Mouse (Mus musculus): Measurements from ENCODE around the gene Tshz2. TPM values are rescaled to one million over a fixed set of nuclear protein-coding genes. Genes with fewer than 3 reads are reported as not detected.

The Tshz2 gene
- polyA plus RNA-seq, 1 experiment from 2014 or later = 3.2 TPM

- no peaks in the 10 kb centered on the region for H3K4me1 ChIP-seq (ENCODE audit: control insufficient read depth, insufficient read depth, low read length)
- 79% methylated on average over 10 of the region's 10 CpGs for WGBS
- H3K4me2 ChIP-seq (ENCODE audit: low read depth, low read length) = no peak overlapping the region
- no peak overlapping the region for H3K27ac ChIP-seq (ENCODE audit: low read length)
- no peak overlapping the region for H3K4me3 ChIP-seq (ENCODE audit: low read length)
- ATAC-seq (replicated peaks; ENCODE audit: extremely low read depth, insufficient read depth, low FRiP score) = no peak
- H3K9ac ChIP-seq (ENCODE audit: low read length) = no peak overlapping the region
- no peaks in the 10 kb centered on the region for H3K27me3 ChIP-seq (ENCODE audit: control insufficient read depth, insufficient read depth, low read length)
- peaks cover 2% of the 10 kb centered on the region; the same call in 1 of the 2 replicates for H3K9me3 ChIP-seq (replicated peaks; ENCODE audit: control insufficient read depth, low read length)
- no peaks in the 10 kb centered on the region for H3K36me3 ChIP-seq (ENCODE audit: control insufficient read depth, insufficient read depth)
Measured at GRCm38 (mm10) chr2:169982925-169983324, 350.1 kb downstream of the Tshz2 start.

DNA sequence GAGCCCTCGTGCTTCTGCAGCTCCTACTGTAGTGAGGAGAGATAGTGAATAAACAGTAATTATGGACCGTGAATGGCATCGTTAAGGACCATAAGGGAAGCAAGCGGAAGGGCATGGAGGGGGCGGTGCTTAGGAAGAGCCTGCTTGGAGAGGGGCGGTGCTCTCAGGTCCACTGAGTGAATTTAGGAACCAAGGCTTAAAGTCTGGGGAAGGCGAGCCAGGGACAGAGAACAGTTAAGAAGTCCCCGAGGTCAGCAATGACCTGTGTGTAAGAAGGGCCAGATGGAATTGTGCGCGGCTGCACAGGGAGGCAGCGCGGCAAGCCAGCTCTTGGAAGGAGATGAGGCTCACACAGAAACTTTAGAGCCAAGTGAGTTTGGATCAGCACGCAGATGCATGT lies 354.4 kb downstream of the Tshz2 start:
- Histone ChIP-seq H3K4me2 (ENCODE audit: low read depth, low read length) (peak overlapping the region; percentile 5; the same call in 1 of the 2 replicates), H3K36me3 (ENCODE audit: control insufficient read depth, insufficient read depth) (no peaks in the 10 kb centered on the region), H3K4me3 (ENCODE audit: low read length) (no peak overlapping the region), H3K27me3 (ENCODE audit: control insufficient read depth, insufficient read depth, low read length) (no peaks in the 10 kb centered on the region), H3K4me1 (ENCODE audit: control insufficient read depth, insufficient read depth, low read length) (no peaks in the 10 kb centered on the region), H3K9ac (ENCODE audit: low read length) (no peak overlapping the region), H3K9me3 (replicated peaks; ENCODE audit: control insufficient read depth, low read length) (no peaks in the 10 kb centered on the region; the same call in 1 of the 2 replicates), H3K27ac (ENCODE audit: low read length) (no peak overlapping the region)
- WGBS = 58% methylated on average over 13 of the region's 13 CpGs
- ATAC-seq (replicated peaks; ENCODE audit: extremely low read depth, insufficient read depth, low FRiP score) = no peak

GRCm38 (mm10) chr2:169989186-169989585 lies 356.4 kb downstream of the Tshz2 start:
- ATAC-seq (replicated peaks; ENCODE audit: extremely low read depth, insufficient read depth, low FRiP score) = no peak
- no peak overlapping the region for H3K9ac ChIP-seq (ENCODE audit: low read length)
- WGBS = 86% methylated on average over 1 of the region's 1 CpGs

DNA sequence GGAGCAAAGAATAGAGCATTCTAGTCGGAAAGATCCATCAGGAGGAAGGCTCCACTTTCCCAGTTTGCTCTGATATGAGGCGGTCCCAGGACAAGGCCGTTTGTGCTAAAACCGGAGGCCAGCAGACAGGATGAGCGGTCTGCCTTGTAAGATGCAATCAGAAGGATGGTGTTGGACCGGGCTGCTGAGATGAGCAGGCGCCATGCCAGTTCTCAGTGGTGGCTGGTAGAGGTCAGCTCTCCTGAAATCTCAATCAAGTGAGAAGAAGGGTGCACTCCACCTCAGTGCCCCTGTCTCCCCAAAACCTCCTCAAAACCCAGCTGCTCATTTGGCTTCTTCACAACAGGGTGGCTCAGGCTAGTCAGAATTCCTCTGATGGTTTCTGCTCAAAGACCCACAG lies 358.2 kb downstream of the Tshz2 start:
- H3K9me3 ChIP-seq (replicated peaks; ENCODE audit: control insufficient read depth, low read length) = no peaks in the 10 kb centered on the region
- no peaks in the 10 kb centered on the region for H3K36me3 ChIP-seq (ENCODE audit: control insufficient read depth, insufficient read depth)
- no peak overlapping the region for H3K9ac ChIP-seq (ENCODE audit: low read length)
- no peaks in the 10 kb centered on the region for H3K27me3 ChIP-seq (ENCODE audit: control insufficient read depth, insufficient read depth, low read length)
- H3K4me1 ChIP-seq (ENCODE audit: control insufficient read depth, insufficient read depth, low read length) = peaks cover 4% of the 10 kb centered on the region; the same call in 1 of the 2 replicates
- 85% methylated on average over 7 of the region's 7 CpGs for WGBS
- no peak overlapping the region for H3K4me3 ChIP-seq (ENCODE audit: low read length)
- ATAC-seq (replicated peaks; ENCODE audit: extremely low read depth, insufficient read depth, low FRiP score) = no peak
- H3K4me2 ChIP-seq (ENCODE audit: low read depth, low read length) = no peak overlapping the region
- H3K27ac ChIP-seq (ENCODE audit: low read length) = no peak overlapping the region

More at GRCm38 (mm10) chr2:169989186-169989585, 356.4 kb downstream of the Tshz2 start:
- H3K36me3 ChIP-seq (ENCODE audit: control insufficient read depth, insufficient read depth) = no peaks in the 10 kb centered on the region
- H3K4me3 ChIP-seq (ENCODE audit: low read length) = no peak overlapping the region
- H3K27ac ChIP-seq (ENCODE audit: low read length) = no peak overlapping the region
- H3K9me3 ChIP-seq (replicated peaks; ENCODE audit: control insufficient read depth, low read length) = no peaks in the 10 kb centered on the region
- no peaks in the 10 kb centered on the region for H3K4me1 ChIP-seq (ENCODE audit: control insufficient read depth, insufficient read depth, low read length)
- H3K27me3 ChIP-seq (ENCODE audit: control insufficient read depth, insufficient read depth, low read length) = no peaks in the 10 kb centered on the region
- H3K4me2 ChIP-seq (ENCODE audit: low read depth, low read length) = no peak overlapping the region

GRCm38 (mm10) chr2:169995987-169996386 lies 363.2 kb downstream of the Tshz2 start:
- Histone ChIP-seq H3K27me3 (ENCODE audit: control insufficient read depth, insufficient read depth, low read length) (no peaks in the 10 kb centered on the region), H3K36me3 (ENCODE audit: control insufficient read depth, insufficient read depth) (no peaks in the 10 kb centered on the region), H3K9ac (ENCODE audit: low read length) (no peak overlapping the region), H3K9me3 (replicated peaks; ENCODE audit: control insufficient read depth, low read length) (no peaks in the 10 kb centered on the region), H3K4me2 (ENCODE audit: low read depth, low read length) (peak overlapping the region; percentile 46), H3K4me3 (ENCODE audit: low read length) (peak overlapping the region; percentile 22), H3K27ac (ENCODE audit: low read length) (0 out of 2 replicates have a peak overlapping the region, but pooled peaks have one; percentile 23), H3K4me1 (ENCODE audit: control insufficient read depth, insufficient read depth, low read length) (peaks cover 17% of the 10 kb centered on the region)
- no peak for ATAC-seq (replicated peaks; ENCODE audit: extremely low read depth, insufficient read depth, low FRiP score)
- WGBS = 21% methylated on average over 12 of the region's 12 CpGs

DNA sequence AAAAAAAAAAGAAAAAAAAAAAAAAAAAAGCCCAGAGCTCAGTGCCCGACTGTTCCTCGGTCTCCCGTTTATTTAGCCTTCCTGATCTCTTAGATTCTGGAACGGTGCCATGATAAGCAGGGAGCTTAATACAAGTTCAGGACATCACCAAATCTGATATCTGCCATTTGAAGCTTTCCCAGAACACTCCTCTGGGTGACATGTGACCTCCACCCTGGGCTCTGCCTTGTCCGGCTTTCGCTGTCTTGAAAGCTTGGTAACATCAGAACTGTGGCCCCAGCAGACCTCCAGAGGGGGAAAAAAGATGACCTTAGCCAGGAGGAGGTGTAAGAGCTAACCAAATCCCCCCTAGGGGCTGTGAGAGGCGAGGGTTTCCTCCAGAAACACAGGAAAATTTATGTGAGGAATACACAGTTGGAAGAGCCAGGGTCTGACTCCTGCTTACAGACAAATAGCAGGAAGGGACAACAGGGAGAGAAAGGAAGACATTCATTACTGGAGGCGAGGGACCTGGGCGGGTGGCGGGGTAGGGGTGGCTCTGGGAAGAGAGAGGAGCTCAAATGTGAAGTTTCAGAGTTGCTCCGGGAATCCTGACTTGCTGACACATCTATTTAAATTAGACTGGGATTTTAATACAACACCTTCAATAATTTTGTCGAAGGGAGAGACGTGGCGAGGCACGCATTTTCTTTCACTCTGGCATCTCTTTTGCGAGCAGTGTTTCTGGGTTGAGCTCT lies 363.9 kb downstream of the Tshz2 start:
- H3K9me3 ChIP-seq (replicated peaks; ENCODE audit: control insufficient read depth, low read length) = no peaks in the 10 kb centered on the region
- peak overlapping the region; percentile 12 for H3K4me3 ChIP-seq (ENCODE audit: low read length)
- peak overlapping the region; percentile 46 for H3K4me2 ChIP-seq (ENCODE audit: low read depth, low read length)
- peaks cover 17% of the 10 kb centered on the region for H3K4me1 ChIP-seq (ENCODE audit: control insufficient read depth, insufficient read depth, low read length)
- no peak for ATAC-seq (replicated peaks; ENCODE audit: extremely low read depth, insufficient read depth, low FRiP score)
- H3K27me3 ChIP-seq (ENCODE audit: control insufficient read depth, insufficient read depth, low read length) = no peaks in the 10 kb centered on the region
- WGBS = 42% methylated on average over 16 of the region's 16 CpGs
- H3K36me3 ChIP-seq (ENCODE audit: control insufficient read depth, insufficient read depth) = no peaks in the 10 kb centered on the region
- peak overlapping the region; percentile 32; the same call in 1 of the 2 replicates for H3K27ac ChIP-seq (ENCODE audit: low read length)
- H3K9ac ChIP-seq (ENCODE audit: low read length) = no peak overlapping the region

GRCm38 (mm10) chr2:169997276-169998049 lies 364.6 kb downstream of the Tshz2 start:
- no peak overlapping the region for H3K27ac ChIP-seq (ENCODE audit: low read length)
- no peak overlapping the region for H3K4me3 ChIP-seq (ENCODE audit: low read length)
- no peak for ATAC-seq (replicated peaks; ENCODE audit: extremely low read depth, insufficient read depth, low FRiP score)
- H3K36me3 ChIP-seq (ENCODE audit: control insufficient read depth, insufficient read depth) = no peaks in the 10 kb centered on the region
- H3K4me1 ChIP-seq (ENCODE audit: control insufficient read depth, insufficient read depth, low read length) = peaks cover 17% of the 10 kb centered on the region
- 59% methylated on average over 16 of the region's 16 CpGs for WGBS
- H3K4me2 ChIP-seq (ENCODE audit: low read depth, low read length) = no peak overlapping the region
- no peak overlapping the region for H3K9ac ChIP-seq (ENCODE audit: low read length)
- H3K27me3 ChIP-seq (ENCODE audit: control insufficient read depth, insufficient read depth, low read length) = no peaks in the 10 kb centered on the region
- no peaks in the 10 kb centered on the region for H3K9me3 ChIP-seq (replicated peaks; ENCODE audit: control insufficient read depth, low read length)

- H3K9me3 ChIP-seq (replicated peaks; ENCODE audit: control insufficient read depth, low read length) = no peaks in the 10 kb centered on the region
- ATAC-seq (replicated peaks; ENCODE audit: extremely low read depth, insufficient read depth, low FRiP score) = no peak
- H3K4me2 ChIP-seq (ENCODE audit: low read depth, low read length) = no peak overlapping the region
- no peak overlapping the region for H3K4me3 ChIP-seq (ENCODE audit: low read length)
- 54% methylated on average over 11 of the region's 11 CpGs for WGBS
- H3K9ac ChIP-seq (ENCODE audit: low read length) = no peak overlapping the region
- no peaks in the 10 kb centered on the region for H3K36me3 ChIP-seq (ENCODE audit: control insufficient read depth, insufficient read depth)
- no peaks in the 10 kb centered on the region for H3K27me3 ChIP-seq (ENCODE audit: control insufficient read depth, insufficient read depth, low read length)
- peaks cover 17% of the 10 kb centered on the region for H3K4me1 ChIP-seq (ENCODE audit: control insufficient read depth, insufficient read depth, low read length)
- H3K27ac ChIP-seq (ENCODE audit: low read length) = no peak overlapping the region
Measured at GRCm38 (mm10) chr2:169998878-169999337, 366.1 kb downstream of the Tshz2 start.
